Mouse (Mus musculus): Measurements from ENCODE around the gene Fam234a. TPM values are rescaled to one million over a fixed set of nuclear protein-coding genes. Genes with fewer than 3 reads are reported as not detected.

Fam234a gene
- polyA plus RNA-seq, 1 experiment from 2014 or later = 49.6 TPM

- no peaks in the 10 kb centered on the region for H3K27me3 ChIP-seq (ENCODE audit: control insufficient read depth, insufficient read depth, low read depth, low read length)
- H3K27ac ChIP-seq (ENCODE audit: low read length) = no peak overlapping the region
- H3K9me3 ChIP-seq (ENCODE audit: control insufficient read depth, low read length) = no peaks in the 10 kb centered on the region
- peaks cover 57% of the 10 kb centered on the region for H3K36me3 ChIP-seq (ENCODE audit: control insufficient read depth, insufficient read depth, low read length)
- H3K4me3 ChIP-seq (ENCODE audit: low read length) = no peak overlapping the region
- H3K9ac ChIP-seq (ENCODE audit: low read length) = no peak overlapping the region
- 79% methylated on average over 4 of the region's 4 CpGs for WGBS
- H3K4me2 ChIP-seq (ENCODE audit: low read depth, low read length) = no peak overlapping the region
- ATAC-seq (ENCODE audit: low read depth) = no peak
- no peaks in the 10 kb centered on the region for H3K4me1 ChIP-seq (replicated peaks; ENCODE audit: control insufficient read depth, insufficient read depth, low read length)
Measured at GRCm38 (mm10) chr17:26261826-26262225, 17.8 kb upstream of the Fam234a start.

- 89% methylated on average over 7 of the region's 7 CpGs for WGBS
- Histone ChIP-seq H3K27me3 (ENCODE audit: control insufficient read depth, insufficient read depth, low read depth, low read length) (no peaks in the 10 kb centered on the region), H3K4me3 (ENCODE audit: low read length) (no peak overlapping the region), H3K9ac (ENCODE audit: low read length) (no peak overlapping the region), H3K9me3 (ENCODE audit: control insufficient read depth, low read length) (no peaks in the 10 kb centered on the region), H3K4me1 (replicated peaks; ENCODE audit: control insufficient read depth, insufficient read depth, low read length) (peaks cover 6% of the 10 kb centered on the region), H3K27ac (ENCODE audit: low read length) (no peak overlapping the region), H3K36me3 (ENCODE audit: control insufficient read depth, insufficient read depth, low read length) (peaks cover 25% of the 10 kb centered on the region), H3K4me2 (ENCODE audit: low read depth, low read length) (no peak overlapping the region)
- ATAC-seq (ENCODE audit: low read depth) = no peak
Measured at GRCm38 (mm10) chr17:26255313-26255712, 11.3 kb upstream of the Fam234a start.

GRCm38 (mm10) chr17:26253399-26253798, 9.4 kb upstream of the Fam234a start:
- H3K9me3 ChIP-seq (ENCODE audit: control insufficient read depth, low read length) = no peaks in the 10 kb centered on the region
- peak overlapping the region; percentile 98 for H3K9ac ChIP-seq (ENCODE audit: low read length)
- no peak; the same call in 1 of the 2 replicates for ATAC-seq (ENCODE audit: low read depth)
- peaks cover 14% of the 10 kb centered on the region for H3K36me3 ChIP-seq (ENCODE audit: control insufficient read depth, insufficient read depth, low read length)
- H3K4me1 ChIP-seq (replicated peaks; ENCODE audit: control insufficient read depth, insufficient read depth, low read length) = peaks cover 6% of the 10 kb centered on the region
- WGBS = 0% methylated on average over 24 of the region's 24 CpGs
- H3K4me3 ChIP-seq (ENCODE audit: low read length) = peak overlapping the region; percentile 100
- H3K27me3 ChIP-seq (ENCODE audit: control insufficient read depth, insufficient read depth, low read depth, low read length) = no peaks in the 10 kb centered on the region
- H3K27ac ChIP-seq (ENCODE audit: low read length) = peak overlapping the region; percentile 98
- peak overlapping the region; percentile 78 for H3K4me2 ChIP-seq (ENCODE audit: low read depth, low read length)

GRCm38 (mm10) chr17:26252539-26253251, 8.7 kb upstream of the Fam234a start, which contains the start of gene Luc7l:
TSS of gene Luc7l (plus strand) at chr17:26252896.
- Histone ChIP-seq H3K4me2 (ENCODE audit: low read depth, low read length) (peak within 1 kb of the TSS; percentile 78), H3K27ac (ENCODE audit: low read length) (peak within 1 kb of the TSS; percentile 98), H3K9ac (ENCODE audit: low read length) (peak within 1 kb of the TSS; percentile 98), H3K36me3 (ENCODE audit: control insufficient read depth, insufficient read depth, low read length) (peaks cover 8% of the 10 kb centered on the region; the same call in 1 of the 2 replicates), H3K9me3 (ENCODE audit: control insufficient read depth, low read length) (no peaks in the 10 kb centered on the region), H3K4me1 (replicated peaks; ENCODE audit: control insufficient read depth, insufficient read depth, low read length) (peaks cover 6% of the 10 kb centered on the region), H3K27me3 (ENCODE audit: control insufficient read depth, insufficient read depth, low read depth, low read length) (no peaks in the 10 kb centered on the region), H3K4me3 (ENCODE audit: low read length) (peak within 1 kb of the TSS; percentile 100)
- WGBS = under 1% methylated on average over 43 of the region's 43 CpGs
- peak; percentile 98 for ATAC-seq (ENCODE audit: low read depth)

- H3K27me3 ChIP-seq (ENCODE audit: control insufficient read depth, insufficient read depth, low read depth, low read length) = no peaks in the 10 kb centered on the region
- no peak for ATAC-seq (ENCODE audit: low read depth)
- H3K4me2 ChIP-seq (ENCODE audit: low read depth, low read length) = peak overlapping the region; percentile 78
- 55% methylated on average over 4 of the region's 4 CpGs for WGBS
- H3K9ac ChIP-seq (ENCODE audit: low read length) = no peak overlapping the region; the same call in 1 of the 2 replicates
- peaks cover 8% of the 10 kb centered on the region; the same call in 1 of the 2 replicates for H3K36me3 ChIP-seq (ENCODE audit: control insufficient read depth, insufficient read depth, low read length)
- H3K4me1 ChIP-seq (replicated peaks; ENCODE audit: control insufficient read depth, insufficient read depth, low read length) = peaks cover 6% of the 10 kb centered on the region
- H3K27ac ChIP-seq (ENCODE audit: low read length) = no peak overlapping the region
- peak overlapping the region; percentile 100 for H3K4me3 ChIP-seq (ENCODE audit: low read length)
- no peaks in the 10 kb centered on the region for H3K9me3 ChIP-seq (ENCODE audit: control insufficient read depth, low read length)
Measured at GRCm38 (mm10) chr17:26251886-26252538, 8.0 kb upstream of the Fam234a start.

- H3K9ac ChIP-seq (ENCODE audit: low read length) = peak overlapping the region; percentile 76
- H3K36me3 ChIP-seq (ENCODE audit: control insufficient read depth, insufficient read depth, low read length) = no peaks in the 10 kb centered on the region
- peak overlapping the region; percentile 73 for H3K4me3 ChIP-seq (ENCODE audit: low read length)
- H3K4me1 ChIP-seq (replicated peaks; ENCODE audit: control insufficient read depth, insufficient read depth, low read length) = no peaks in the 10 kb centered on the region; the same call in 1 of the 2 replicates
- peak; percentile 81 for ATAC-seq (ENCODE audit: low read depth)
- H3K27ac ChIP-seq (ENCODE audit: low read length) = peak overlapping the region; percentile 73
- under 1% methylated on average over 31 of the region's 32 CpGs for WGBS
- H3K4me2 ChIP-seq (ENCODE audit: low read depth, low read length) = peak overlapping the region; percentile 67
- no peaks in the 10 kb centered on the region for H3K27me3 ChIP-seq (ENCODE audit: control insufficient read depth, insufficient read depth, low read depth, low read length)
- H3K9me3 ChIP-seq (ENCODE audit: control insufficient read depth, low read length) = no peaks in the 10 kb centered on the region
Measured at GRCm38 (mm10) chr17:26243471-26244100, 456 bp downstream of the Fam234a start.

- Histone ChIP-seq H3K4me1 (replicated peaks; ENCODE audit: control insufficient read depth, insufficient read depth, low read length) (no peaks in the 10 kb centered on the region; the same call in 1 of the 2 replicates), H3K4me3 (ENCODE audit: low read length) (no peak overlapping the region), H3K4me2 (ENCODE audit: low read depth, low read length) (no peak overlapping the region), H3K27me3 (ENCODE audit: control insufficient read depth, insufficient read depth, low read depth, low read length) (no peaks in the 10 kb centered on the region), H3K9ac (ENCODE audit: low read length) (no peak overlapping the region), H3K9me3 (ENCODE audit: control insufficient read depth, low read length) (no peaks in the 10 kb centered on the region), H3K36me3 (ENCODE audit: control insufficient read depth, insufficient read depth, low read length) (no peaks in the 10 kb centered on the region), H3K27ac (ENCODE audit: low read length) (no peak overlapping the region)
- 83% methylated on average over 6 of the region's 6 CpGs for WGBS
- no peak for ATAC-seq (ENCODE audit: low read depth)
Measured at GRCm38 (mm10) chr17:26240990-26241389, 3.1 kb downstream of the Fam234a start.

- Histone ChIP-seq H3K4me1 (replicated peaks; ENCODE audit: control insufficient read depth, insufficient read depth, low read length) (no peaks in the 10 kb centered on the region; the same call in 1 of the 2 replicates), H3K9me3 (ENCODE audit: control insufficient read depth, low read length) (no peaks in the 10 kb centered on the region), H3K9ac (ENCODE audit: low read length) (no peak overlapping the region), H3K27me3 (ENCODE audit: control insufficient read depth, insufficient read depth, low read depth, low read length) (no peaks in the 10 kb centered on the region), H3K36me3 (ENCODE audit: control insufficient read depth, insufficient read depth, low read length) (no peaks in the 10 kb centered on the region), H3K4me3 (ENCODE audit: low read length) (no peak overlapping the region), H3K4me2 (ENCODE audit: low read depth, low read length) (no peak overlapping the region), H3K27ac (ENCODE audit: low read length) (no peak overlapping the region)
- WGBS = 76% methylated on average over 6 of the region's 6 CpGs
- no peak for ATAC-seq (ENCODE audit: low read depth)
Measured at GRCm38 (mm10) chr17:26240120-26240790, 3.8 kb downstream of the Fam234a start.

Data from lung, embryonic 16.5 days (tissue).